Mouse (Mus musculus): ENCODE measurements around the gene Fam117a. TPM values are rescaled to one million over a fixed set of nuclear protein-coding genes. Genes with fewer than 3 reads are reported as not detected.

The Fam117a gene
- 5.7 and 6.7 TPM in 2 replicates for polyA plus RNA-seq (2015; fragmentation: Nextera tagmentation; extraction: Ambion mirVana)

DNA sequence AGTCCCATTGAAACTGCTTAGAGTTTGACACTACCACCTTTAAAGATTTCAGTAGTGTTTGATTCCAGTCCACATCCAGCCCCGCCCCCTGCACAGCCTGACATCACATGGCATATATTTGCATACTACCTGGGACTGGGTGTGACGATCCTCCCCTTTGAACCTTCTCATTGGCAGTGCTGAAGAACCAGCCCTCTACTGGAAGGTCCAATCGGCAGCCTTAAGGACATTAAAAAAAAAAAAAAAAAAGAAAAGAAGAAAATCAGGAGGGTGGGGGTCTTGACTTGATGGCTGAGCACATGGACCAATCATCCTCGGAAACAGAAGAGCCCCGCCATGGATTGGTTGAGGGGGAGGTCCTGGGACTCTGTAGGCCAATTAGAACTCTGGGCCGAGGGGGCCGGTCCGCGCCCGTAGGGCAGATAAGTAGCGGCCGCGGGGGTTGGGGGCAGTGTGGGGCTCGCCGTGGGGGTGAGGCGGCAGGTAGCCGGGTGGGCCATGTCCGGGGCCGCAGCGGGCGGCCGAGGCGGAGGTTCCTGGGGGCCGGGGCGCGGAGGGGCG lies at the start of gene Fam117a:
Gene Fam117a, plus strand, starts transcription at position 451 of the 561 bp plus-strand sequence.
- ATAC-seq (ENCODE audit: low FRiP score, low TSS enrichment) (peak; percentile 96), DNase-seq (ENCODE audit: low spot score) (peak; percentile 88)
- peak within 1 kb of the TSS; percentile 76 for H3K27ac ChIP-seq (replicated peaks)
- no peaks in the 10 kb centered on the region for H3K27me3 ChIP-seq (ENCODE audit: control insufficient read depth, insufficient read depth, low read length)
- no peaks in the 10 kb centered on the region for H3K36me3 ChIP-seq (ENCODE audit: control insufficient read depth, insufficient read depth, low read length)
- H3K4me2 ChIP-seq (replicated peaks; ENCODE audit: low read depth), result peak within 1 kb of the TSS; percentile 89
- TF ChIP-seq EP300 (optimal IDR thresholded peaks at IDR 0.05), result no peak
- peak; percentile 21; the same call in 1 of the 2 replicates for TF ChIP-seq CTCF (IDR thresholded peaks at IDR 0.05; ENCODE audit: low read depth)
- no peaks in the 10 kb centered on the region for H3K9me3 ChIP-seq (ENCODE audit: control insufficient read depth, low read length)
- peak within 1 kb of the TSS; percentile 79 for H3K9ac ChIP-seq (ENCODE audit: low read length)
- whole genome bisulfite sequencing, result under 1% methylated on average over 27 of the region's 27 CpGs
- H3K4me1 ChIP-seq (replicated peaks; ENCODE audit: control insufficient read depth, insufficient read depth), result peaks cover 5% of the 10 kb centered on the region; the same call in 1 of the 2 replicates
- H3K4me3 ChIP-seq (ENCODE audit: low read depth, low read length), result peak within 1 kb of the TSS; percentile 94

DNA sequence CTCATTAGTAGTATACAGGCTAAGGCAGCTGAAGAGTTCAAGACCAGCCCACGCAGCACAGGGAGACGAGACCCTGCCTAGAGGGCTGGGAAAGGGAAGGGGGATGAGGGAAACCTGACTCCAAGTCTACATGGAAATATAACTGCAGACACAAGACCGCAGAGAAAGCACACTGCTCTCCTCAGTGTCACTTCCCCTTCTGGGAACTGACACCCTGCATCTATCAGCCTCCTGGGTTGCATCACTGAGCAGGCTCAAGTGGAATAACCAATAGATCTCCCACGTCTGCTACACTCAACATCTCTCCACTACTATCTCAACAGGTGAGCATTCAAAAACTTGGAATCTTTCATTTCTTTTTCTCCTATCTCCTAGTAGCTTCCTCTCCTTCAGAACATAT lies 44.8 kb upstream of the Fam117a start:
- Histone ChIP-seq H3K4me1 (replicated peaks; ENCODE audit: control insufficient read depth, insufficient read depth) (no peaks in the 10 kb centered on the region), H3K4me2 (replicated peaks; ENCODE audit: low read depth) (no peak overlapping the region), H3K9me3 (ENCODE audit: control insufficient read depth, low read length) (no peaks in the 10 kb centered on the region), H3K4me3 (ENCODE audit: low read depth, low read length) (no peak overlapping the region), H3K9ac (ENCODE audit: low read length) (no peak overlapping the region), H3K36me3 (ENCODE audit: control insufficient read depth, insufficient read depth, low read length) (peaks cover 18% of the 10 kb centered on the region; the same call in 1 of the 2 replicates), H3K27me3 (ENCODE audit: control insufficient read depth, insufficient read depth, low read length) (no peaks in the 10 kb centered on the region), H3K27ac (replicated peaks) (0 out of 2 replicates have a peak overlapping the region, but pooled peaks have one; percentile 4)
- TF ChIP-seq EP300 (optimal IDR thresholded peaks at IDR 0.05) (no peak), CTCF (IDR thresholded peaks at IDR 0.05; ENCODE audit: low read depth) (no peak)
- no peak for ATAC-seq (ENCODE audit: low FRiP score, low TSS enrichment)
- DNase-seq (ENCODE audit: low spot score), result no peak
- WGBS, result 78% methylated on average over 4 of the region's 4 CpGs

DNA sequence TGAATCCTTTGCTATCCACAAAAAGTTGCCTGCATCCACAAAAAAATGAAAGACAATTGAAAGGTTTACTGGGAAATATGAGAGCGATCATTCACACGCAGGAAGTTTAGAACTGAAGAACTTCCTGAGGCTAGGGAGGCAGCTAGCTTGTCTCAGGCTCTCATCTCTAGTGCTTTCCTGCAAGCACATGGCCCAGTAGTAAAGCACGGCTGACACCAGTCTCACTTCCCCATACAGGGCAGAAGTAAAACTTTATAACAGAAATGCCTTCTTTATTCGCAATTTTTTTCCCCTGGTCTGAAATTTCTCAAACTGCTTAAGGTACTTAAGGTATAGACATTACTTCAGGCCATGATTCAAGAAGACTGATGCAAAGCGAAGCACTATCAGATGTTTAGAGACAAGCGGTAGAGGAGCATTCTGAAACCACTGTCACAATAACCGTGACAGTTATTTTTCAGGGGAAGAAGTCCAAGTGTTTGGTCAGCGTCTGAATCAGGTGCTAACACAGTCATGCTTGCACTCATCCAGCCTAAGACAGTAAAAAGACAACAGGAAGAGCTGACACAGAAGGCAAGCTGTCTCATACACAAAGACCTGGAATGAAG lies 43.7 kb upstream of the Fam117a start:
- DNase-seq (ENCODE audit: low spot score), result no peak
- H3K4me2 ChIP-seq (replicated peaks; ENCODE audit: low read depth), result no peak overlapping the region
- TF ChIP-seq EP300 (optimal IDR thresholded peaks at IDR 0.05) (no peak), CTCF (IDR thresholded peaks at IDR 0.05; ENCODE audit: low read depth) (no peak)
- WGBS, result 77% methylated on average over 8 of the region's 8 CpGs
- peaks cover 16% of the 10 kb centered on the region for H3K36me3 ChIP-seq (ENCODE audit: control insufficient read depth, insufficient read depth, low read length)
- no peaks in the 10 kb centered on the region for H3K4me1 ChIP-seq (replicated peaks; ENCODE audit: control insufficient read depth, insufficient read depth)
- H3K9me3 ChIP-seq (ENCODE audit: control insufficient read depth, low read length), result no peaks in the 10 kb centered on the region
- H3K4me3 ChIP-seq (ENCODE audit: low read depth, low read length), result no peak overlapping the region
- ATAC-seq (ENCODE audit: low FRiP score, low TSS enrichment), result no peak
- peak overlapping the region; percentile 14; the same call in 1 of the 2 replicates for H3K27ac ChIP-seq (replicated peaks)
- H3K27me3 ChIP-seq (ENCODE audit: control insufficient read depth, insufficient read depth, low read length), result no peaks in the 10 kb centered on the region
- no peak overlapping the region for H3K9ac ChIP-seq (ENCODE audit: low read length)

DNA sequence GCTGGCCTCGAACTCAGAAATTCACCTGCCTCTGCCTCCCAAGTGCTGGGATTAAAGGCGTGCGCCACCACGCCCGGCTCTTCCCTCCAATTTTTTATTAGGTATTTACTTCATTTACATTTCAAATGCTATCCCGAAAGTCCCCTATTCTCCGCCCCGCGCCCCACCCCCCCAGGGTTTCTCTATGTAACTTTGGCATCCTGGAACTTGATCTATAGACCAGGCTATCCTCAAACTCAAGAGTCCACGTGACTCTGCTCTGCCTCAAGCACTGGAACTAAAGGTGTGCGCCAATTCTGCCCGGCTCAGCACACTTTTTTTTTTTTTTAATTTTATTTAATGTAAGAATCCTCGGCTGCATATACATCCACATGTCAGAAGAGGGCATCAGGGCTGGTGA lies 41.1 kb upstream of the Fam117a start:
- Histone ChIP-seq H3K4me3 (ENCODE audit: low read depth, low read length) (no peak overlapping the region), H3K9ac (ENCODE audit: low read length) (no peak overlapping the region), H3K27ac (replicated peaks) (no peak overlapping the region), H3K36me3 (ENCODE audit: control insufficient read depth, insufficient read depth, low read length) (peaks cover 19% of the 10 kb centered on the region), H3K27me3 (ENCODE audit: control insufficient read depth, insufficient read depth, low read length) (no peaks in the 10 kb centered on the region), H3K4me1 (replicated peaks; ENCODE audit: control insufficient read depth, insufficient read depth) (no peaks in the 10 kb centered on the region), H3K9me3 (ENCODE audit: control insufficient read depth, low read length) (no peaks in the 10 kb centered on the region), H3K4me2 (replicated peaks; ENCODE audit: low read depth) (no peak overlapping the region)
- no peak for TF ChIP-seq CTCF (IDR thresholded peaks at IDR 0.05; ENCODE audit: low read depth)
- TF ChIP-seq EP300 (optimal IDR thresholded peaks at IDR 0.05), result no peak
- 89% methylated on average over 13 of the region's 13 CpGs for WGBS
- no peak for DNase-seq (ENCODE audit: low spot score)
- no peak for ATAC-seq (ENCODE audit: low FRiP score, low TSS enrichment)

DNA sequence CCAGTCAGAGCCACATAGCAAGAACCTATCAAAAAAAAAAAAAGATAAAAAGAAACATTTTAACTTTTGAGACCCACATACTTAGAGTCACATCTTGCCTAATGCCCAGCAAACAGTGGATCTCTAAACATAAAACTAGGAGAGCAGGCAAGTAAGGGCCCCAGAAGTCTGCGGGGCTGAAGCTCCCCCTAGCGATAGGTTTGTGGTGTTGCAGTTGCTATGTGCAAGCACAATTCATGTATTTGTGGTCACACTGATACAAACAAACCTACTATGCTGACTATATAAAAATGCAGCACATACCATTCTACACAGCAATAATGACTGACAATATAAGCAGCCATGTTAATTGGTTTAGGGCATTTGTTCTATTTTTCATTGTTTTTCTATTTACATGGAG lies 38.7 kb upstream of the Fam117a start:
- no peak for ATAC-seq (ENCODE audit: low FRiP score, low TSS enrichment)
- WGBS, result 12% methylated on average over 2 of the region's 2 CpGs
- no peaks in the 10 kb centered on the region for H3K27me3 ChIP-seq (ENCODE audit: control insufficient read depth, insufficient read depth, low read length)
- H3K4me2 ChIP-seq (replicated peaks; ENCODE audit: low read depth), result no peak overlapping the region
- no peak for TF ChIP-seq EP300 (optimal IDR thresholded peaks at IDR 0.05)
- TF ChIP-seq CTCF (IDR thresholded peaks at IDR 0.05; ENCODE audit: low read depth), result peak; percentile 92
- no peaks in the 10 kb centered on the region for H3K4me1 ChIP-seq (replicated peaks; ENCODE audit: control insufficient read depth, insufficient read depth)
- no peak overlapping the region for H3K27ac ChIP-seq (replicated peaks)
- no peaks in the 10 kb centered on the region for H3K9me3 ChIP-seq (ENCODE audit: control insufficient read depth, low read length)
- no peak overlapping the region for H3K4me3 ChIP-seq (ENCODE audit: low read depth, low read length)
- H3K36me3 ChIP-seq (ENCODE audit: control insufficient read depth, insufficient read depth, low read length), result peaks cover 19% of the 10 kb centered on the region
- DNase-seq (ENCODE audit: low spot score), result peak; percentile 32
- H3K9ac ChIP-seq (ENCODE audit: low read length), result no peak overlapping the region

DNA sequence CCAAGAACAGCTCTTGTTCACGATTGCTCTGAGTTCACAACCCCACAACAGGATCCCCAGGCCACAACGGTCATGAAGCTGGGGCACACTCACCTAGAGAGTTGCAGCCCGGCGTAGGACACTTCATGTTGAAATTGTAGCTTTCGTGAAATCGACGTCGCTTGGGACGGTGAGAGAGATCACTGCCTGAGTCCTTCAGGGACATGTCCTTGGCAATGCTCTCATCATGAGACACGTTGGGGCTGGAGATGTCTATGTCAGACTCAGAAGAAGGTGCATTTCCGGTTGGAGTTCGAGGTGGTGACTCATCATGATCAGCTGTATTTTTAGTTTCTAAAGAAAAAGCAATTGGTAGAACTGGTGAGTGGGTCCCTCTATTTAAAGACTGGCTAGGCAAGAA lies 36.9 kb upstream of the Fam117a start:
- TF ChIP-seq CTCF (IDR thresholded peaks at IDR 0.05; ENCODE audit: low read depth) (no peak), EP300 (optimal IDR thresholded peaks at IDR 0.05) (no peak)
- Histone ChIP-seq H3K4me1 (replicated peaks; ENCODE audit: control insufficient read depth, insufficient read depth) (no peaks in the 10 kb centered on the region), H3K27me3 (ENCODE audit: control insufficient read depth, insufficient read depth, low read length) (no peaks in the 10 kb centered on the region), H3K36me3 (ENCODE audit: control insufficient read depth, insufficient read depth, low read length) (peaks cover 16% of the 10 kb centered on the region; the same call in 1 of the 2 replicates), H3K4me2 (replicated peaks; ENCODE audit: low read depth) (no peak overlapping the region), H3K9me3 (ENCODE audit: control insufficient read depth, low read length) (no peaks in the 10 kb centered on the region), H3K27ac (replicated peaks) (no peak overlapping the region), H3K4me3 (ENCODE audit: low read depth, low read length) (no peak overlapping the region), H3K9ac (ENCODE audit: low read length) (no peak overlapping the region)
- no peak for ATAC-seq (ENCODE audit: low FRiP score, low TSS enrichment)
- no peak for DNase-seq (ENCODE audit: low spot score)
- 85% methylated on average over 12 of the region's 12 CpGs for WGBS
